Mouse (Mus musculus) liver, adult 2 months (tissue): ENCODE data around the gene Cyb5r2.

Source experiments
- CTCF ChIP-seq: fragments of 200-500 bp; IDR thresholded peaks from 2 replicates; pipeline ENCODE4 v1.5.1; 2011; ENCODE audit warnings: low read depth, low read length, control low read depth
- POLR2A ChIP-seq: fragments of 200-500 bp; IDR thresholded peaks from 2 replicates; pipeline ENCODE4 v1.6.1; 2011; ENCODE audit warnings: low read length, control low read depth; ENCODE audit not compliant: insufficient read depth; ENCODE audit errors: extremely low read depth

DNA sequence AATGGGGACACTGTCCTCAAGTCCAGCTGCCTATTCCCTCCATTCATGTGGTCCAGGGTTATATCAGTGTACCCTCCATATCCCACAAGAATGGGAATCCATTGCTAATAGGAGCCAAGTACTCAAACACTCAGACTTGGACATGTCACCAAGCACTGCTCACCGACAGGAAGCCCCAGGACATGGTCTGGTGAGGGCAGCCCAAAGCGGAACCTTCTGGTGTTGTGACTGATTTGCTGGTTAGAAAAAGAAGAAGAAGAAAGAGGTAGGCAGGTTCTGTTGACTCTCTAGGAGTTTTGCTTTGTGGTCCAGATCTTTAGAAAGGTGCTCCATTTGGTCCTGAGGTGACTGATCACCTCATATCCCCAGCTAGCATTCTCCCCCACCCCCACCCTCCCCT lies 1.1 kb downstream of the Cyb5r2 start:
- TF ChIP-seq CTCF (no peak), POLR2A (no peak)
